Mouse (Mus musculus) thymus, postnatal 4 days (tissue): ENCODE data around the gene Car10.

Source experiments
- DNase-seq: peaks from one replicate; pipeline ENCODE4 v3.0.0; 2021

Car10 gene

GRCm38 (mm10) chr11:93502864-93503263 lies 405.0 kb downstream of the Car10 start:
- DNase-seq: no peak

- DNase-seq: peak; percentile 62
Observed at GRCm38 (mm10) chr11:93503469-93503868, 405.6 kb downstream of the Car10 start.

DNA sequence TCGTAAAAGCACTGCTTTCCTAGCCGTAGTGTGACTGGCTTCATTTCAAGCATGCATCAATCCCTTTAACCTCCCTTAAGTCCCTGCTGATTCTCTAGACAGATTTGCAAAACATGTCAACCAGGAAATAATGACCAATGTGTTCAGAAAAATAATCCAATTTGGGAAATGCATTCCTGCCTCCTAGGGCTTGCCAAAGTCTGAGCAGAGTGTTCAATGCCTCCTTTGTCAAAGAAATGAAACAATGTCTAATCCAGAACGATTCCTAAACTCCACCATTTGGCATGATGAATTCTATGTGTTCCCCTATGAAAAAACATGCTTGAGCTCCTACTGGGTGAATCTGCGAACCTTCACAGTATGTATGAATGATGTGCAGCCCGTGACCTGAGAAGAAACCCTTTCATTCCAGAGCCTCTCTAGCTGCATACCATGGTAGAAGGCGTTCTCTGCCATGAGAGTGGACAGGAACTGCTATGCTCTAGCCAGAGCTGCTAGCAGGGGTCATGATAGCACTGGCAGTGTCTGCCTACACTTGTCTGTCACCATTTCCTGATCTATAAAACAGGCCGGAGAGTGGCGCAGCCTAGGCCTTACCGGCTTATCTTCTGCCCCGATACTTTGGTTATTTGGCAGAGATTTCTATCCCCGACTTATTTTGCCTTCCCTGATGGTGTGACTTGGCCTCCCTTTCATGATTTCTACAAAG lies 411.9 kb downstream of the Car10 start:
- DNase-seq: no peak

GRCm38 (mm10) chr11:93512843-93513242 lies 415.0 kb downstream of the Car10 start:
- DNase-seq: no peak

GRCm38 (mm10) chr11:93514396-93514795 lies 416.6 kb downstream of the Car10 start:
- no peak for DNase-seq

DNA sequence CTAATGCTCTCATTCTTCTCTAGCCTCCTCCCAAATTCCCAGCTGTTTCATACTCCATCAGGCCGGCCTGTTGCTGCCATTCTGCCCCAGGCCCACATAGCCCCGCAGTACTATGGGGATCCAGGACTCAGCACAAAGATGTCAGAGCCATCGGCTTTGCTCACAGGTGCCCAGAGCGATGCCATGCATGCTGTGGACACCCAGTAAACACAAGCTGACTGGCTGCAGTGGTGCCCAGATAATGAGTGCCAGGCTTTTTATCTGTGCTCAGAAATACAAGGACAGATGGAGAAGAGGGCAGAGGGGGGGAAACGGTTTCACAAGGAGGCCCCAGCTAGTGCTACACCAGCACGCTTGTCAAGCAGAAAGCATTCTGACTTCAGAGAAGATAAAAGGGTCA lies 417.7 kb downstream of the Car10 start:
- no peak for DNase-seq

DNA sequence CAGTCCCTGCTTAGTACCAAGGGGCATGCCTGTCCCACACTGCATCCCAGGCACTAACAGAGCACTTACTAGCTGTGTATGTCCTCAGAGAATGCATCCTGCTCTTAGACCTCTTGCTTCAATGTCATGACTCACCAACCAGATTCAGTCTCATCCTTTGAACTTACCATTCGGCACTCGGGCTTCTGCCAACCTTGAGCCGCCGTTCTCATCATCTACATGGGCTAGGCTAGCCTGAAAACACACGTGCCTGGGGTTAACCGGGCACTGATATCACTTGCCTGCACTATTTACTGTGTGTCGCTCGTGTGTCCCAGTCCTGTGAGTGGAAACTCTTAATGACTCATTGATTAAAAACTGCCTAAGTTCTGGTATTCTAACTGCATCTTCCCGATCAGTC lies 418.4 kb downstream of the Car10 start:
- DNase-seq: no peak

DNA sequence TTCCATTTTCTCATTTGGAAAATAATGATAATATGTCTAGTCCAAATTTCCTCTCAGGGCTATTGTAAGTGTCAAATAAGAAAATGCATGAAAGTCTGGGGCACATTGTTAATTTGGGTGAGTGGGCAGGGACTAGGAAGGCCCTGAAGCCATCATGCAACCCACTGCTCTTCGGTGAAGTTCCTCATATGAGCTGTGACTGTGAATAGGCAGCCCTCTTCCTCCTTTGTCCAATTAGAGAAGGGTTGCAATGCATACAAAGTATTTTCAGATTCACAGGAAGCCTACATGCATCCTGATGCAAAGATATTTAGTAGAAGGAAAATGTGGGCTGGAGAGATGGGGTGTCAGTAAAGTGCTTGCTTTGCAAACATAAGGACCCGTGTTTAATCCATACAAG lies 419.1 kb downstream of the Car10 start:
- DNase-seq: no peak

- no peak for DNase-seq
Observed at GRCm38 (mm10) chr11:93522501-93522900, 424.7 kb downstream of the Car10 start.

- DNase-seq: no peak
Observed at GRCm38 (mm10) chr11:93525921-93526320, 428.1 kb downstream of the Car10 start.

- DNase-seq: no peak
Observed at GRCm38 (mm10) chr11:93531029-93531680, 433.3 kb downstream of the Car10 start.

GRCm38 (mm10) chr11:93536244-93536643 lies 438.4 kb downstream of the Car10 start:
- DNase-seq: no peak

GRCm38 (mm10) chr11:93548904-93549303 lies 451.1 kb downstream of the Car10 start:
- DNase-seq: no peak

DNA sequence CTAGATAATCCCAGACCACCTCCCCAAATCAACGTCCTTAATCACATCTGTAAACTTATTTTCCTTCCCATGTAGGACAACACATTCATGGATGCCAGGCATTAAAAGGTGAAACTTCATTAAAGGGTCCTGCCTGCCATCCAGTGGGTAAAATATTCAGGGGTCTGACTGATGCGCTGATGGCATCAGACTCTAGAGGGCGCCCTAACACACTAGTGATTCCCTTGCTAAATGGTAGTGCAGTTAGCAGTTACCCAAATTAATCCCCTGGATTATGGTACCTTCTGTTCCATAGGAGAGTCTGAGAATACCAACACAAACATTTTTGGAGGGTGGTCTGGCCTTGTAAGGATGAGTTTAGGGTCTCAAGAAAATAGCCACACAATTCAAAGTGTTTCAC lies 453.1 kb downstream of the Car10 start:
- peak; percentile 41 for DNase-seq

- no peak for DNase-seq
Observed at GRCm38 (mm10) chr11:93559118-93559517, 461.3 kb downstream of the Car10 start.

GRCm38 (mm10) chr11:93560570-93560969 lies 462.7 kb downstream of the Car10 start:
- DNase-seq: no peak

GRCm38 (mm10) chr11:93562330-93562865 lies 464.6 kb downstream of the Car10 start:
- DNase-seq: no peak

GRCm38 (mm10) chr11:93565756-93566155 lies 467.9 kb downstream of the Car10 start:
- no peak for DNase-seq

- DNase-seq: no peak
Observed at GRCm38 (mm10) chr11:93571917-93572641, 474.3 kb downstream of the Car10 start.

GRCm38 (mm10) chr11:93577441-93577840 lies 479.6 kb downstream of the Car10 start:
- no peak for DNase-seq

DNA sequence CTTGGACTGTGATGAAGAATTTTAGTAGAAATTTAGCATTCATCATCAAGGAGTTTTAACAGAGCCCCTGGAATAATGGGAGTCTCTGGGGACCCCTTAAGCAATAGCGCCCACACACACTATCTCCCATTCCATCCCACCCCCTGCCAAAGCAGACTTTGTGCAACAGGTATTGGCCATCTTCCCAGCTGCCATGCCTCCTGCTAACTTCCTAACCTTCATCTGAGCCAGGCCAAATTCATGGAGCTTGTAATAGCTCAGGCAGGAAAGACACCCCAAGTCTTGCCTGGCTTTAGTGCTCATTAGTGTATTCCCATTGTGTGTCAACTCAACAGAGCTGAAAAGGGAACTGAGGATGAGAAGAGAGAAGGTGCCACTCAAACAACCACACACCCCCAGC lies 481.8 kb downstream of the Car10 start:
- DNase-seq: no peak

DNA sequence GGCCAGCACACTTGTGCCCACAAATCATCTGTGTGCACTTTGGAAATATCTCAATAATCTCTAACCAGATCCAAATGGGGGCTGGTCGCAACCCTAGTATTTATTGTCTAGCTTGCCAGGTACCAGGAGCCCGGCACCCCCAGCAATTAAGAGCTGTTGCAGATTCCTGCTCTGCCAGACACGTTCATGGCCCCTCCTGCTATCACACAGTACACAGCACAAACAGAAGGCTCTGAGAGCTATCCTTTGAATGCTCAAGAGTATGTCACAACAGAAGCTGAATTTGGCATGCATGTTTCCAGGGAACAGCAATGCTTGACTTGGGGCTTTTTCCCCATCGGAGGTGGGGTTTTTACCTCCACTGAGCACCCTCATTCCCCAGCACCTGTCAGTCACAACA lies 483.5 kb downstream of the Car10 start:
- DNase-seq: no peak

GRCm38 (mm10) chr11:93587788-93588187 lies 490.0 kb downstream of the Car10 start:
- no peak for DNase-seq

DNA sequence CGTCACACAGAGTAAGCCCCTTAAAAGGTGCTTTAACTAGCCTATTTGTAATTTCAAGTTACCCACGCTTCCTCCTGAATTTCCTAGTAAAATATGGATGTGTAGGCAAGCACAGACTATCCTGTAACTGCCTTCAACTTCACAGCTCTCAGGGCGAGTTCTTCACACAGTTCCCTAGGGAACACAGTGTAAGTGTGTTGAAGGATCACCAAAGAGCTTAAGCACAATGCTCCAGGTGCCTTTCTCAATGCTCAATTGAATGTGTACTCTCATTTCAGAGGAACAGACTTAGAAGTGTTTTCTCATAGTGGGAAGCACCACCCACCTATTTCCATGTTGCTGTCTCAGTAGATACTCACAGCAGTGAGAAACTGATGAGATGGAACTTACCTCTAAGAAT lies 492.8 kb downstream of the Car10 start:
- no peak for DNase-seq
